Mouse (Mus musculus): ENCODE measurements around the gene Tubgcp6. TPM values are rescaled to one million over a fixed set of nuclear protein-coding genes. Genes with fewer than 3 reads are reported as not detected.
A peak's percentile ranks its signal among the peaks of the same experiment; 100 is the strongest.

Tubgcp6 gene
- polyA plus RNA-seq, 1 experiment from 2014 or later = 16.9 TPM

DNA sequence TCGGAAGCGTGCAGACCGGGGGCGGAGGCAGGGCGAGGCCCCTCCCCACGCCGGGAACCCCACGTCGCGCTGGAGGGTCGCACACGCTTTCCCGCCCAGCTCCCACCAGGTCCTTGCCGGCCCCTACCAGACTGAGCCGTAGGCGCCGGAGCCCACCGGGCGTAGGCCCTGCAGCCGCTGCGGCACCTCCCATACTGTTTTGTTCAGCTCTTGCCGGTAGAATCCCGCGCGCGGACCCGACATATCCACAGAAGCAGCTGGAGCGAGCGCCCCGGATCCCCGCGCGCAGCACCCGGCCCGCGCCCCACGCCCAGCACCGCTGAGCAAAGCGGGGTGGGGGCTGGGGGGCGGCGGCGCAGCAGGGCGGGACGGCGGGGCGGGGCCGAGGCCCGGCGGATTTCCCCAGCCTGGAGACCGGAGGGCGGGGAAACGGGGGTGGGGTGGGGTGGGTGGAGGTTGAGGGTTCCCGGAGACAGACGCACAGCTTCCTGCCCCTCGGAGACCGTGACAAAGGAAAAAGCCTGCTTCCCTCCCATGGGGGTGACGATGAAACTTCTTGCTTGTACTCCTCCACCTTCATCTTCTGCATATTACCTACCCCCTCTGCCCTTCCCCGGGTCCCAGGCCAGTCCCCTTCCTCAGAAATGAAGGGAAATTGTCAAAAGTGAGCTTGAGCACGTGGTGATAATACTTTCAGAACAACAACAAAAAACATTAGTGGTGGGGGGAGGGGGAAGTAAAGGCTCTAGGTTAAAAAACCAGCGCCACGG, 26.5 kb upstream of the Tubgcp6 start, which contains the start of gene Mapk11:
Gene Mapk11 (minus strand): TSS at position 358 of the 770 bp plus-strand sequence.
- H3K4me3 ChIP-seq = peak within 1 kb of the TSS; percentile 82
- H3K4me2 ChIP-seq = peak within 1 kb of the TSS; percentile 85
- H3K27me3 ChIP-seq = no peaks in the 10 kb centered on the region
- peaks cover 49% of the 10 kb centered on the region for H3K4me1 ChIP-seq (replicated peaks)
- peak within 1 kb of the TSS; percentile 82 for H3K9ac ChIP-seq
- H3K36me3 ChIP-seq = peaks cover 7% of the 10 kb centered on the region
- under 1% methylated on average over 41 of the region's 61 CpGs for WGBS
- H3K27ac ChIP-seq (replicated peaks) = peak within 1 kb of the TSS; percentile 91
- peak; percentile 70 for ATAC-seq (ENCODE audit: low FRiP score, low read depth)
- H3K9me3 ChIP-seq = no peaks in the 10 kb centered on the region

DNA sequence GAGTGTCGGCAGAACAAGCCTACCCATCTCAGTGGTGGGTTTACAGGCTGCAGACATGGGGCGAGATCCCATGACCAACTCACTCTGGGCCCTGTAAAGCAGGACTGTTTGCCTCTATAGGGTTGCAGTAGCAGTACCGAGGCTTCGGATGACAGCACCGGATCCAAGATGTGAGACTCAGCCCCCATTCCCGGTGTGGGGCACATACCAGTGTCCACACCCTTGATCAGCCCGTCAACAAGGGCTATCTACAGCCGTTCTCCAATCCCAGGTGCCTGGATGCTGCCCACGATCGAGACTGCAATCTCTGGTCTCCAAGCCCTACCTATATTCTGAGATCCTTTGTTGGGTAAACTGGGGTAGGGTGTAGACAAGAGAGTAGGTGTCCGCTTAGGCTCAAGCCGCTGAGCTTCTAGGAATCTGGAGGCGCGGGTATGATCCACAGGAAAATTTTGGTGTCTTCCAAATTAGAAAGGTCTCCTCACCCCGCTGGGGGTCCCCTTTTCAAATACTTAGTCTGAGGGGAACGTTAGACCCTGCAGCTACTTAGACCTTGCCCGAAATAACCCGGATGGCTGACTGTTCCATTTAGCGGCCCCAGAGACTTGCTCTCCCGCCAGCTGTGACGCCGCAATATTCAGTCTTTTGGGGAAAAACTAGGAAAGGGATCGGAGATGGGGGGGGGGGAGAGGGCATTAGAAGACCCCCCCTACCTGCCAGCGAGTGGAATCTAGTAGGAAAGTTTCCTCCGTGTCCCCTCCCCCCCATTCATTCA, 25.8 kb upstream of the Tubgcp6 start:
- H3K9ac ChIP-seq = peak overlapping the region; percentile 82
- ATAC-seq (ENCODE audit: low FRiP score, low read depth) = no peak
- no peaks in the 10 kb centered on the region for H3K36me3 ChIP-seq
- H3K27me3 ChIP-seq = no peaks in the 10 kb centered on the region
- peak overlapping the region; percentile 91 for H3K27ac ChIP-seq (replicated peaks)
- H3K9me3 ChIP-seq = no peaks in the 10 kb centered on the region
- peaks cover 49% of the 10 kb centered on the region for H3K4me1 ChIP-seq (replicated peaks)
- peak overlapping the region; percentile 82 for H3K4me3 ChIP-seq
- peak overlapping the region; percentile 85 for H3K4me2 ChIP-seq
- WGBS = 3% methylated on average over 23 of the region's 25 CpGs

DNA sequence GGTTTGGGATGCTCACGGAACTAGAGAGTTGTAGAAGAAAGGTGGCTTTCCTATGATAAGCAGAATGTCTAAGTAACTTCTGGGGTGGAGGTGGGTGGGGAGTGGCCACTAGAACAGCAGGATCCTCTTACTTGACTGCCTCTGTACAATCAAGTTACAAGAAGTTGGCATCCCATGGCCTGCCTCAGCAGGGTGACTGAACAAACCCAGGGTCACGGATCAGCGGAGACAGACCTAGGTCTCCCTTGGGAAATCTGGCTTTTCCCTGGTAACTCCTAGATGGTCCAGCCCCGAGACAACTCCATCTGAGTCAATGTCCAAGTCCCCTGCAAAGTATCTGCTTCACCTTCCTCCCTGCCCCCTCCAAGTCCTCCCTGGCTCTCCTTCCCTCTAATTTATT, 25.0 kb upstream of the Tubgcp6 start:
- Histone ChIP-seq H3K4me3 (peak overlapping the region; percentile 82), H3K36me3 (no peaks in the 10 kb centered on the region), H3K27ac (replicated peaks) (peak overlapping the region; percentile 91; the same call in 1 of the 2 replicates), H3K4me1 (replicated peaks) (peaks cover 49% of the 10 kb centered on the region), H3K27me3 (no peaks in the 10 kb centered on the region), H3K9me3 (no peaks in the 10 kb centered on the region), H3K9ac (peak overlapping the region; percentile 61), H3K4me2 (peak overlapping the region; percentile 85)
- 44% methylated on average over 4 of the region's 4 CpGs for WGBS
- no peak for ATAC-seq (ENCODE audit: low FRiP score, low read depth)

DNA sequence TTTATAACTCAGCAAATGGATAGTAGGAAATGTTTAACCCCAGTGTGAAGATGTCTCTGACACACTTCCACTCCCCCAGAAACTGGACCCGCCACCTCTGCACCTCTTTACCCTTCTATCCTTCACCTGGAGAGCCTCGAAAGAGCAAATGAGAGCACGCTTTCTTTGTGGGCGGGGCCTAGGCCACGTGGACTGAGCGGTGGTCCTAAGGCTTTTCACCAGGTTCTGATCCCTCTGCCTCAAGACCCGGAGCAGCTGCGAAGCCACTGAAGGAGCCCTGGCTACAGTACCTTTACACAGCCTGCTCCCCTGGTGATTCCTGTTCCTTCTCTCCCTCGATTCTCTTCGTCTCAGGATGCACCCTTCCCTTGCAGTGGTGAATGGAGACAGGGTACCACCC, 24.5 kb upstream of the Tubgcp6 start:
- Histone ChIP-seq H3K4me3 (peak overlapping the region; percentile 82), H3K4me2 (peak overlapping the region; percentile 85), H3K9me3 (no peaks in the 10 kb centered on the region), H3K9ac (peak overlapping the region; percentile 61; the same call in 1 of the 2 replicates), H3K4me1 (replicated peaks) (peaks cover 49% of the 10 kb centered on the region), H3K36me3 (no peaks in the 10 kb centered on the region), H3K27ac (replicated peaks) (peak overlapping the region; percentile 82), H3K27me3 (no peaks in the 10 kb centered on the region)
- 17% methylated on average over 10 of the region's 10 CpGs for whole genome bisulfite sequencing
- no peak for ATAC-seq (ENCODE audit: low FRiP score, low read depth)

DNA sequence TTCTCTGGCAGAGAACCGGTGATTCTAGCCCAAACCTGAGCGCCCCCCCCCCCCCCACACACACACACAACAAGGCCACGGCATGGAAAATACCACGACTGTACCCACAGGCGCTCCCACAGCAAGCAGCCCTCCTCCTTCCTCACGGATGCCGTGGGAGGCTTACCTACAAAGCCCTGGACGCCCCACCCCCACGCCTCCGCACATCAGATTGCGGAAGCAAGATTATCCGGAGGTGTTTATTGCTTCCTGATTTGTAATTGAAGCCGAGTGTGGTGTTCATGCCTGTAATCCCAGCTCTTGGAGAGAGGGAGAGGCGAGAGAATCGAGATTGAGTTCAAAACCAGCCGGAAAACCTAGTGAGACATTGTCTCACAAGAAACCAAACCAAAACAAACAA, 24.1 kb upstream of the Tubgcp6 start:
- H3K27ac ChIP-seq (replicated peaks) = peak overlapping the region; percentile 82
- H3K4me2 ChIP-seq = peak overlapping the region; percentile 85
- H3K36me3 ChIP-seq = no peaks in the 10 kb centered on the region
- no peaks in the 10 kb centered on the region for H3K27me3 ChIP-seq
- ATAC-seq (ENCODE audit: low FRiP score, low read depth) = no peak
- H3K4me3 ChIP-seq = peak overlapping the region; percentile 82
- peak overlapping the region; percentile 61 for H3K9ac ChIP-seq
- H3K4me1 ChIP-seq (replicated peaks) = peaks cover 45% of the 10 kb centered on the region
- no peaks in the 10 kb centered on the region for H3K9me3 ChIP-seq
- WGBS = 10% methylated on average over 14 of the region's 16 CpGs

DNA sequence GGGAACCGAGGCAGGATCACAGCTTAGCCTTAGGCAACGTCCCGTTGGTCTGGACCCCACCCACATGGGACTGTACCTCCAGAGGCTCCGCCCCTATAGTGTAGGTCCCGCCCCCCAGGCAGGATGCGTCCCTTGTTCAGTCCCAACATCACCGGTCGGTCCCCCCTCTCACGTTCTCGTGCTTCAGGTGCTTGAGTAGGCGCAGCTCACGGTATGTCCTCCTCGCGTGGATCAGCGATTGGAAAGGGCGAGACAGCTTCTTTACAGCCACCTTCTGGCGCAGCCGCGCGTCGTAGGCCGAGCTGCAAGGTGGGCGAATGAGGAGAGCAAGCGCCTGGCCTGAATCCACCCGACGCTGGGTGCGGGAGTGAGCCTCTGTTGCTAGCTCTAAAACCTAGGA, 23.6 kb upstream of the Tubgcp6 start:
- H3K36me3 ChIP-seq = no peaks in the 10 kb centered on the region
- 2% methylated on average over 27 of the region's 27 CpGs for WGBS
- H3K27ac ChIP-seq (replicated peaks) = peak overlapping the region; percentile 82
- H3K4me2 ChIP-seq = peak overlapping the region; percentile 85
- H3K9ac ChIP-seq = peak overlapping the region; percentile 61
- H3K9me3 ChIP-seq = no peaks in the 10 kb centered on the region
- ATAC-seq (ENCODE audit: low FRiP score, low read depth) = peak; percentile 59
- H3K4me1 ChIP-seq (replicated peaks) = peaks cover 44% of the 10 kb centered on the region
- peak overlapping the region; percentile 82 for H3K4me3 ChIP-seq
- no peaks in the 10 kb centered on the region for H3K27me3 ChIP-seq

DNA sequence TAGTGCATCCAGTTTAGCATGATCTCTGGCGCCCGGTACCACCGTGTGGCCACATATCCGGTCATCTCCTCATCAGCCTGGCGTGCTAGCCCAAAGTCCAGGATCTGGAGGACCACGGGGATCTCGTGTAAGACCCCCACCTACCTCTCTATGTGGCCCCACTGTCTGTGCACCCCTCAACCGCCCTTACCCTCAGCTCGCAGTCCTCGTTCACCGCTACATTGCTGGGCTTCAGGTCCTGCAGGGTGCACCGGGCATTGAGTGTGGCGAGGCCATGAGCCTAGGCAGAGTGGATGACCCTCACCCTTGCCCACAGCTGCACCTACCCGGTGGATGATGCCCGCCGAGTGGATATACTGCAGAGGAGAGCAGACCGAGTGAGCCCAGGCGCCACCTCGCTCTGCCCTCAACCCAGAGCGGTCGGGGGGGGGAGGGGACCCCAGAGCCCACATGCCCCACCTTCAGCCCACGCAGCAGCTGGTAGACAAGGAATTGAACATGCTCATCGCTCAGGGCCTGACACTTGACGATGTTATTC, 23.0 kb upstream of the Tubgcp6 start:
- 0 out of 2 replicates have a peak overlapping the region, but pooled peaks have one; percentile 82 for H3K27ac ChIP-seq (replicated peaks)
- H3K9ac ChIP-seq = peak overlapping the region; percentile 61; the same call in 1 of the 2 replicates
- H3K27me3 ChIP-seq = no peaks in the 10 kb centered on the region
- H3K36me3 ChIP-seq = no peaks in the 10 kb centered on the region
- peak overlapping the region; percentile 85 for H3K4me2 ChIP-seq
- no peak for ATAC-seq (ENCODE audit: low FRiP score, low read depth)
- 75% methylated on average over 24 of the region's 24 CpGs for WGBS
- no peaks in the 10 kb centered on the region for H3K9me3 ChIP-seq
- H3K4me3 ChIP-seq = peak overlapping the region; percentile 82
- H3K4me1 ChIP-seq (replicated peaks) = peaks cover 46% of the 10 kb centered on the region

DNA sequence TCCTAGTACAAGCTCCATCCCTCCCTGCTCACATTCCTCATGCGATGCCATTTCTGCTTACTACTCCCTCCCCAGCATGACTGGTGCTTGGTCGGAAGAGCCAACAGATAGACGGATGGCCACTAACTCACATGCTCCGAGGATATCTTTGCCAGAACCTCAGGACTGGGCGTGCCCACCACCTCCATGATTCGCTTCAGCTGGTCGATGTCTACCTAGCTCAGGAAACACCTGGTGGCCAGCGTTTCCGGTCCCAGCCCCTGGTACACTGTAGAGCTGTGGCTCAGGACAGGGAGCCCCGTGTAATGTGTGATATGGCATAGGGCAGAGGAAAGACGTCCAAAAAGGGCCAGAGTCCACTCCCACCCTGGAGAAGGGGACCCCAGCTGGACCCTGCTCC, 22.1 kb upstream of the Tubgcp6 start:
- H3K4me1 ChIP-seq (replicated peaks) = peaks cover 50% of the 10 kb centered on the region
- 91% methylated on average over 11 of the region's 11 CpGs for WGBS
- H3K27ac ChIP-seq (replicated peaks) = no peak overlapping the region
- no peaks in the 10 kb centered on the region for H3K27me3 ChIP-seq
- ATAC-seq (ENCODE audit: low FRiP score, low read depth) = no peak
- no peaks in the 10 kb centered on the region for H3K9me3 ChIP-seq
- H3K36me3 ChIP-seq = no peaks in the 10 kb centered on the region
- H3K4me2 ChIP-seq = no peak overlapping the region
- H3K4me3 ChIP-seq = no peak overlapping the region
- no peak overlapping the region for H3K9ac ChIP-seq

DNA sequence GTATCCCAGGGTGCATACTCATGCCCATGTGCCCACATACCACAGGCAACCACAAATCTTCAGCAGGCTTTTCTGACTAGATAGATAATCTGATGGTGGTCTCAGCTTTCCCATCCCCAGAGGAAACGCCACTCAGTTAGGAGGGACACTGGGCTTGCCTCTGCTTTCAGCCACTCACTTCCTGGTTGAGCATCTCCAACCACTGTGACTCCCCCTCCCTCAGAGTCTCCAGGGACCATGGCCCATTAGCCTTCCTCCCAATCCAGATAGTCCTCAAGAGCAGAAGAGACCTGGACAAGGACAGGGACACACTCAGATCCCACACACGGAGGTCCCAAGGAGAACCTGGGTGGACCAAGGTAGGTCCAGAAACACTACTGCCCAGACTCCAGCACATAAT, 20.2 kb upstream of the Tubgcp6 start:
- Histone ChIP-seq H3K9ac (no peak overlapping the region), H3K27me3 (peaks cover 4% of the 10 kb centered on the region; the same call in 1 of the 2 replicates), H3K27ac (replicated peaks) (no peak overlapping the region), H3K4me2 (no peak overlapping the region), H3K4me3 (no peak overlapping the region), H3K9me3 (no peaks in the 10 kb centered on the region), H3K4me1 (replicated peaks) (peaks cover 42% of the 10 kb centered on the region), H3K36me3 (no peaks in the 10 kb centered on the region)
- no peak for ATAC-seq (ENCODE audit: low FRiP score, low read depth)
- WGBS = 90% methylated on average over 2 of the region's 2 CpGs

DNA sequence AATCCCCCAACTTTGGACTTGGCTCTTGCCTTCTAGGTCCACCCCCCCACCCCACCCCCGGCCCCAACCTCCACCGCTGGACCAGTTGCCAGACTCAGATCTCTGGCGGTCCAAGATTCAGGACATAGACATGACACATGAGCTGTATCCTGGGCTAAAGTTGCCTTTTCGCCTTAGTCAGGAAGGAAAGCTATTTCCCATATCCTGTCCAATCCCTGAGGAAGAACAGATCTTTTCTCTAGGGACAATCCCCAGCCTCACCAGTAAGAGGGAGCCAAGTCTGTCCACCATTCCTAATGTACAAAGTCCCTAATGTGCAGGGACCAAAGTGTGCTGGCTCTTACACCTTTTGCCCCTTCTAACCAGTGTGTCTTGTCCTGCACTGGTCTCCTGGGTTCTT, 19.0 kb upstream of the Tubgcp6 start:
- H3K36me3 ChIP-seq = no peaks in the 10 kb centered on the region
- ATAC-seq (ENCODE audit: low FRiP score, low read depth) = no peak
- peaks cover 4% of the 10 kb centered on the region; the same call in 1 of the 2 replicates for H3K27me3 ChIP-seq
- H3K27ac ChIP-seq (replicated peaks) = no peak overlapping the region
- 73% methylated on average over 4 of the region's 4 CpGs for WGBS
- H3K4me1 ChIP-seq (replicated peaks) = peaks cover 30% of the 10 kb centered on the region
- no peaks in the 10 kb centered on the region for H3K9me3 ChIP-seq
- H3K4me3 ChIP-seq = no peak overlapping the region
- H3K4me2 ChIP-seq = no peak overlapping the region
- H3K9ac ChIP-seq = no peak overlapping the region

DNA sequence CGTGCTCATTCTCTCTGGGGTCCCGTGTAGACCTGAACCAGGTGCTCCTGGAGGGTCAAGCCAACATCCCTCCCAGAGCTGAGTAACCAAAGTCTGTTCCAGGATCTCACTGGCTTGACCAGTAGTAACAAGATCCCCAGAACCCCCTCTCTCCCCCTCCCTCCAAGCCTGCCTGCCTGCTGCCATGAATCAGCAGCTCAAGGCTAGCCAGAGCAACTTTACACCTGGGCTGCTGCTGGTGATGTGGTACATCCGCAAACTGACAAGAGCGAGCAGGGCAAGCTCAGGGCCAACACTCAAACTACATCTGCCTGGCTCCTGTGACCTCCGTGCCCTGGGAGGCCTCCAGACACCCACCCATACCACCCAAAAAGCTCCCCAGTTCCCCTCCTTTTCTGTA, 18.5 kb upstream of the Tubgcp6 start:
- ATAC-seq (ENCODE audit: low FRiP score, low read depth) = no peak
- H3K27me3 ChIP-seq = peaks cover 4% of the 10 kb centered on the region; the same call in 1 of the 2 replicates
- H3K4me3 ChIP-seq = no peak overlapping the region
- no peak overlapping the region for H3K4me2 ChIP-seq
- no peak overlapping the region for H3K9ac ChIP-seq
- WGBS = 36% methylated on average over 5 of the region's 5 CpGs
- peaks cover 25% of the 10 kb centered on the region for H3K4me1 ChIP-seq (replicated peaks)
- no peaks in the 10 kb centered on the region for H3K36me3 ChIP-seq
- no peaks in the 10 kb centered on the region for H3K9me3 ChIP-seq
- H3K27ac ChIP-seq (replicated peaks) = no peak overlapping the region
